In genomic region chr6:122832880-122833279, GRCm38 (mm10) we compare ENCODE assay signal across 21 mouse cellular contexts. TPM values are rescaled to one million over a fixed set of nuclear protein-coding genes. Genes with fewer than 3 reads are reported as not detected.
A peak's percentile ranks its signal among the peaks of the same experiment; 100 is the strongest.
DNase-seq lines count a peak whose midpoint lies in the region; ATAC-seq lines count a peak whose summit lies in the region.
"Had no signal": no experiment of that assay in that cellular context is flagged by ENCODE, and none has a peak within 500 bp of the region (broad histone marks: within the 10 kb centered on the region; RNA-seq: fewer than 3 reads in every experiment).

No protein-coding gene starts in this region.

- H3K36me3 ChIP-seq in kidney, embryonic 15.5 days, result peaks cover 96% of the 10 kb centered on the region

- DNase-seq in frontal cortex, postnatal 14 days (ENCODE audit: low spot score in 2 of 2), result no peak
- DNase-seq in right cerebral cortex, adult 18-20 months, result peak; percentile 46
- no peak for DNase-seq in right cerebral cortex, postnatal 36 days (ENCODE audit: low spot score in 2 of 2)
- peak; percentile 66 for DNase-seq in R1 (ENCODE audit: low read depth, low spot score)
- peak; percentile 26 for DNase-seq in ZHBTc4 (ENCODE audit: low read depth, low spot score)
- no peak for DNase-seq in lung, postnatal 4 days
- DNase-seq: adrenal gland, adult 2 months; adrenal gland, postnatal 10 days; adrenal gland, postnatal 25 days; cerebellum, adult 11-12 months; cerebellum, adult 2 months; cerebellum, adult 9-10 months; cerebellum, postnatal 10 days; cerebellum, postnatal 25 days; forebrain, postnatal 0 days had no signal

- H3K4me1 ChIP-seq in kidney, embryonic 15.5 days, result no peaks in the 10 kb centered on the region
- H3K4me1 ChIP-seq: embryonic facial prominence, embryonic 10.5 days; embryonic facial prominence, embryonic 12.5 days; forebrain, embryonic 13.5 days; forebrain, embryonic 15.5 days had no signal

- no peak overlapping the region for H3K4me3 ChIP-seq in kidney, embryonic 15.5 days (replicated peaks)
- H3K4me3 ChIP-seq: embryonic facial prominence, embryonic 10.5 days; embryonic facial prominence, embryonic 12.5 days; forebrain, embryonic 13.5 days; forebrain, embryonic 15.5 days had no signal

- no peaks in the 10 kb centered on the region for H3K27me3 ChIP-seq in kidney, embryonic 15.5 days
- H3K27me3 ChIP-seq: embryonic facial prominence, embryonic 12.5 days; forebrain, embryonic 13.5 days; forebrain, embryonic 15.5 days had no signal

- WGBS in kidney, embryonic 15.5 days, result 82% methylated on average over 7 of the region's 7 CpGs

- no peak overlapping the region for H3K9ac ChIP-seq in kidney, embryonic 15.5 days
- H3K9ac ChIP-seq: embryonic facial prominence, embryonic 12.5 days; forebrain, embryonic 13.5 days; forebrain, embryonic 15.5 days; forebrain, postnatal 0 days had no signal

- ATAC-seq in frontal cortex, adult (ENCODE audit: low TSS enrichment), result peak; percentile 86
- ATAC-seq in kidney, embryonic 15.5 days (replicated peaks; ENCODE audit: low FRiP score), result no peak
- ATAC-seq: forebrain, embryonic 13.5 days; forebrain, embryonic 15.5 days; forebrain, postnatal 0 days had no signal

- no peaks in the 10 kb centered on the region for H3K9me3 ChIP-seq in kidney, embryonic 15.5 days (replicated peaks)
- H3K9me3 ChIP-seq: embryonic facial prominence, embryonic 10.5 days; embryonic facial prominence, embryonic 12.5 days; forebrain, embryonic 13.5 days; forebrain, embryonic 15.5 days had no signal

- no peak overlapping the region for H3K4me2 ChIP-seq in kidney, embryonic 15.5 days
- H3K4me2 ChIP-seq: embryonic facial prominence, embryonic 12.5 days; forebrain, embryonic 13.5 days; forebrain, embryonic 15.5 days had no signal

- no peak overlapping the region for H3K27ac ChIP-seq in kidney, embryonic 15.5 days
- H3K27ac ChIP-seq: embryonic facial prominence, embryonic 10.5 days; embryonic facial prominence, embryonic 12.5 days; forebrain, embryonic 13.5 days; forebrain, embryonic 15.5 days had no signal

RNA-seq across cellular contexts. Expression of gene Foxj2, which starts 13.2 kb away (rescaled TPM):
- polyA plus RNA-seq in kidney, embryonic 15.5 days (2015; fragmentation: Nextera tagmentation; extraction: Ambion mirVana), result 6.0 and 6.3 TPM in 2 replicates

RNA-seq across cellular contexts. Expression of gene C3ar1, which starts 23.1 kb away (rescaled TPM):
- polyA plus RNA-seq in kidney, embryonic 15.5 days (2015; fragmentation: Nextera tagmentation; extraction: Ambion mirVana), result 1.9 and 2.1 TPM in 2 replicates

RNA-seq across cellular contexts. Expression of gene Slc2a3, which starts 31.4 kb away (rescaled TPM):
- polyA plus RNA-seq in kidney, embryonic 15.5 days (2015; fragmentation: Nextera tagmentation; extraction: Ambion mirVana), result 7.8 and 10.4 TPM in 2 replicates

RNA-seq across cellular contexts. Expression of gene Necap1, which starts 41.4 kb away (rescaled TPM):
- 53.1 and 55.9 TPM in 2 replicates for polyA plus RNA-seq in kidney, embryonic 15.5 days (2015; fragmentation: Nextera tagmentation; extraction: Ambion mirVana)

Comparison
In these comparisons a context has a peak if more than half of its experiments do, and no peak if none do; other contexts are left out.
1. DNase-seq: peak in right cerebral cortex, adult 18-20 months (single experiment), R1 (single experiment) and ZHBTc4 (single experiment); none in frontal cortex, postnatal 14 days (0 of 2), right cerebral cortex, postnatal 36 days (0 of 2) and lung, postnatal 4 days (0 of 2).